Mouse (Mus musculus) erythroid progenitor cell, adult 5-6 weeks (primary cell): Measurements from ENCODE around the gene Prr5l. TPM values are rescaled to one million over a fixed set of nuclear protein-coding genes. Genes with fewer than 3 reads are reported as not detected.

Source experiments
- ATAC-seq: replicated peaks from 2 replicates; pipeline ENCODE4 v1.8.0; 2016; ENCODE audit warnings: moderate number of reproducible peaks, mild to moderate bottlenecking, moderate TSS enrichment, inconsistent platforms; ENCODE audit not compliant: poor library complexity, low FRiP score, severe bottlenecking
- total RNA-seq, 2 experiments: library from RNA; stranded (forward) in 1 of 2; stranded (reverse) in 1 of 2; fragments of 150-400 nt in 1 of 2; fragments of 186-747, 209-891 nt in 1 of 2; gene quantifications; 2 replicates each; pipeline versions ENCODE4 v1.2.3 to v1.2.4; 2015 to 2017; ENCODE audit warnings: low replicate concordance in 2 of 2

Prr5l gene
- total RNA-seq, 2 experiments from 2014 or later, result not detected

- ATAC-seq, result no peak
These were observed 56.6 kb downstream of the Prr5l start for GRCm38 (mm10) chr2:101826186-101826707.

DNA sequence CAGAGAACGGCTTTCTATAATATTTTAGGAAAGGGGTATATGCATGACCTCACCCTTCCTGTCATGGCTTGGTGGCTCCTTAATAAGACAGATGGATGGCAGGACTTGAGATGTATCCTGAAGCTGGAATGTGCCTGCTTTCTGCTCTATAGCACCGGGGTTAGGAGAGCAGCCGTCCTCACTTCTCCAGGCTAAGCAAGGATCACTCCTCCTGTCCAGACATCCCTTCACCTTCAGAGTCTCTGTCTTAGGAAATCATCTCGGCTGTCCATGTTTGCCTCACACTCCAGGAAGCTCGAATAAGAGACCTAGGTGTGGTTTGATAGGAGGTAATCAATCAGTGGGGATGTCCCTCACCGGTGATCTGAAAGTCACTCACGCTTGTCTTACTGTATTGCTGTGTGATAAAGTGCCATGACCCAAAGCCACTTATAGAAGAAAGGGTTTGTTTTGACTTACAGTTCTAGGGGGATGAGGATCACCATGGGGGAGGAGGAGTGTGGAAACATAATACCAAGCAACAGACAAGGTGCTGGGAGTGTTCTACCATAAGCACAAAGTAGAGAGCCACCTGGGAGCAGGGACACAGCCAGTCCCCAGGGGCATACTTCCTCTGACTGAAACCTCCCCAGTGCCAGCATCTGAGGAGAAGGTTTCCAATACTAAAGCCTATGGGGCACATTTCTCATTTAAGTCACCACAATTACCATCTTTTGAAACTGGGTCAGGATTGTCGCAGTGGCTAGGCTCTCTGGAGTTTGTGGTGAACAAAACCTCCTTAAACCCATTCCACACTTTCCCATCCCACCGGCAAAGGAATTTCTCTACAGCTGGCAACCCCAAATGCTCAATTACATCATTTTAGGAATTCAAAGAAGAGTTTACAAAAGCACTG lies 57.4 kb downstream of the Prr5l start:
- no peak for ATAC-seq

GRCm38 (mm10) chr2:101823821-101824220 lies 59.0 kb downstream of the Prr5l start:
- no peak for ATAC-seq

DNA sequence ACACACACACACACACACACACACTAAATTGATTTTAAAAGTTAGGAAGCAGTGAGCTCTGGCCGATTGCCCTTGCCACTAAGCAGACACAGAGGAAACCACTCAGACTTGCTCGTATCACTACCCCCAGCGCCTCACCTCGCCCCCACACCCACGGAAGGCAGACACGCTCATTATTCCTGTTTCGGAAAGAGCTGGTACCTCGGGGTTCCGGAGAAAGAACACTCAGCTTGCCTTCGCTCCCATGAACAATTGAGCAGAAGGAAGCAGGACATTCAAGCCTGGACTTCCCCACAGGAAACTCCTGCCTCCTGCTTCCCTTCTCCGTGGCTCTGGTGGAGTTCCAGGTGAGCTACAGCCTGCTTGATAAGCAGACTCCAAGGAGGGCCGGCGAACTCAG lies 60.0 kb downstream of the Prr5l start:
- ATAC-seq, result no peak

GRCm38 (mm10) chr2:101820816-101821215 lies 62.0 kb downstream of the Prr5l start:
- no peak for ATAC-seq

DNA sequence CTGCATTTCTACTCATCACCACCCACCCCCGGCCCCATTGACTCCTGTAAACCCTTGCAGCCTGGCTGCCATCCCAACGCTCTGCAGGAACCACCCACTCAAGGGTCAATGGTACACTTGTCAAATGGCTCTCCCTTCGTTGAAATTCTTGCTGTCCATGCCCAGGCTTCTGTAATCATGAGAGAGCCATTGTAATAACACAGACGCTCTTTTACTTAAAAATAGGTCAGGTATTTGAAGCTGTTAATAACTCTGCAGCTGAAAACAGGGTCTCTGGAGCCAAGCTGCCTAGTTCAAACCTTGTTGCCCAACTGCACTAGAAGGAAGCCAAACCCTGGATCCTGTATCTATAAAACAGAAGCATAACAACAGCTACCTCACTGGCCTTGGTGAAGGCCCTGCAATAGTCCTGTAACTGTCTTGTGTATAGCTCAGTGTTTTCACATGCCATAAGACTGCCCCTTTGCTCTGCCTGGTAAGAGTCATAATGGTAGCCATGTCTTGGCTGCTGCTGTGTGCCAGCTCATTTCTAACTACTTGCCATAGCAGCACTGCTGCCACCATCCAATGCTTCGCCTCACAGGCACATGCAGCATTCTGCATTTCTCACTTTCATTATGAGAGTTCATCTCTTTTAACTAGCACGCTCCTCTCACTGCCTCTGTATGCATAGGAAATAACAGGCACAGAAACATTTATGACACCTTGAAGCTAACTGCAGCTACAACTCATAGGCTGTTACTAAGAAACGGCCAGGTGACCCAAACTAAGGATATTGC lies 63.7 kb downstream of the Prr5l start:
- no peak for ATAC-seq

DNA sequence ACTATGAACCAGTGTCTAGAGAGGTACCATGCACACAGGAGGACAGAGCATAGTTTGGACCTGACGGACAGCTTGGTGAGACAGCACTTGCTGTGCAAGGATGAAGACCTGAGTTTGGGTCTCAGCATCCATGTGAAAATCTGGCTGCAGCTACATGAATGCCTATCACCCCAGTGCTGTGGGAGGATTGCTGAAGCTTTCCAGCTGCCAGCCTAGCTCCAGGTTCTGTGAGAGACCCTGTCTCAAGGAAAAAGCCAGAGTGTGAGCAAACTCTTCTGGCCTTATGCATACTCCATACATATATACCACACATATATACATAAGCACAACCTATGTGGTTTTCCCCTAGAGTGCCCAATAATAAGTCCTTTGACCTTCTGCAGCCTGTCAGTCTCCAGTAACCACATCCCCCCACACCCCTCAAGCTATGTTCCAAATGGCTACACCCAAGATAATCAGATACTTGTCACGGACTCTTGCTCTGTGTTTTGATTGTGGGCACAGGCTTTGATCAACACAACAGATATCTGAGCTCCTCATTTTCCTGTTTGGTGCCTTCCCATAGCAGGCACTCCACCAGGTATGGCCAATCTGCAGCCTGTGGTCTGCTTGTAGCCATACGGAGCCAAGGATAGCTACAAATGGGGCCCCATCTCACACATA lies 66.0 kb downstream of the Prr5l start:
- no peak for ATAC-seq

- no peak for ATAC-seq
These were observed 67.4 kb downstream of the Prr5l start for GRCm38 (mm10) chr2:101815250-101815934.

DNA sequence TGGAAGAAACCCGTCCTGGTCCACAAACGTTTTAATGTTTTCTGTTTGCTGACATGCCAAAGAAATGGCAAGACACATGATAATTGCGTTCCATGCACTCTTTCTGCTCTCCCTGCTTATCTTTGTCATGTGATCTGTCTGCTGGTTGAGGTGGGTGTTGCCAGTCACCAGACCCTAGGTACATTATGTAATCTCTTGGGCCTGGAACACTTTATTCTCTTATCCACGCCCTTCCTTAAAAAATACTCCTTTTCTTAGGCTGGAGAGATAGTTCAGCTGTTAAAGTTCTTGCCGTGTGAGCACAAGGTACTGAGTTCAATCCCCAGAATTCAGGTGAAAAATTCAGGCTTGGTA lies 68.6 kb downstream of the Prr5l start:
- ATAC-seq, result no peak

- no peak for ATAC-seq
These were observed 69.1 kb downstream of the Prr5l start for GRCm38 (mm10) chr2:101813581-101814271.

DNA sequence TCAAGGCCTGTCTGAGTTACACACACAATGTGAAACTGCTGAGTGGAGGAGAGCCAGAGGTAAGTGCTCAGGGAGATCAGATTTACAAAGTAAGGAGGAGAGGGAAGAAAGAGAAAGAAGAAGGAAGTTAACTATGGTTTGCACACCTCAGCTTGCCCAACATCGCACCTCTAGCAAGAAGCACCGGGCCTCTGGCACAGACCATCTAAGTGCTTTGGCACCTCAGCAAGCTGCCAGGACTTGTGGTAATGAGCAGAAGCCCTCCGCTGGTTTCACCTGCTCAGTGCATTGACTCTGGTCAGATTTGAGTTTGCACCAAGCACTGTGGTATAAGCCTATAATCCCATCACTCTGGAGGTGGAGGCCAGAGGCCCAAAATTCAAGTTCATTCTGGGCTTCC lies 70.9 kb downstream of the Prr5l start:
- ATAC-seq, result no peak

DNA sequence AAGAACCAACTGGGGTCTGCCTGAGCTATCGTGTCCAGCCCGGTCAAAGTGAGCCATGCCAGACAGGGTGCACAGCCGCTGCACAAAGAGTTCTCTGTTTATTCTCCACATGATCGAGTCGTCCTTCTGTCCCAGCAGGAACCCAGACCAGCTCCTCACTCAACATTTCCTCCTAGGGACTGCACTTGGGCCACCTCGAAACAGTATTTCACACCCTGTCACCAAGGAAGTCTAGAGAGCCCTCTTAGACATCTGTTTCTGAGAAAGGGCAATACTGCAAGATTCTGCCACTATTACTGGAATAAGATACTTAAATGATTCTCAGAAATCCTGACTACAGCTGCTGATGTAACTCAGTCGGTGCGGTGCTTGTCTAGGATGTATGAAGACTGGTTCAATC lies 72.1 kb downstream of the Prr5l start:
- no peak for ATAC-seq

- no peak for ATAC-seq
These were observed 73.1 kb downstream of the Prr5l start for GRCm38 (mm10) chr2:101809640-101810305.

- ATAC-seq, result no peak
These were observed 75.1 kb downstream of the Prr5l start for GRCm38 (mm10) chr2:101807756-101808155.

- ATAC-seq, result no peak
These were observed 80.6 kb downstream of the Prr5l start for GRCm38 (mm10) chr2:101802240-101802639.

DNA sequence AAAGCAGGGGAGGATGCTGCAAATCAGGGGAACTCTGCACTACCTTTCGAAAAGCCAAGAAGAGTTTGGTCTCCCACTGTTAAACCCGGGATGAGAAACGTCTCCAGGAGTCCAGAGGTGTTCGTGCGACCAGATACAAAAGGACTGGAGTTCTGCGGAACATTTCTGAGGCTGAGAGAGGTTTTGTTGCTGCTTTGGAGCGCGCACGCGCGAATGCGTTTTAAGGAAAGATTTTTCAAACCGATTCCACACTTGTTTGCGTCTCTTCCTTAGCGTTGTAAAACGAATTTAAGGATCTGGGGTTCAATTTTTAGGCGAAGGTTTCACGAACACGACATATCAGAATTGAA lies 85.0 kb downstream of the Prr5l start:
- no peak for ATAC-seq

GRCm38 (mm10) chr2:101797166-101797900 lies 85.5 kb downstream of the Prr5l start:
- ATAC-seq, result no peak
